Mouse (Mus musculus): Measurements from ENCODE around the gene Dus3l. TPM values are rescaled to one million over a fixed set of nuclear protein-coding genes. Genes with fewer than 3 reads are reported as not detected.
A peak's percentile ranks its signal among the peaks of the same experiment; 100 is the strongest.

Gene Dus3l
- total and polyA plus RNA-seq, 3 experiments, result 17.7 to 38.7 (median 19.4) TPM

DNA sequence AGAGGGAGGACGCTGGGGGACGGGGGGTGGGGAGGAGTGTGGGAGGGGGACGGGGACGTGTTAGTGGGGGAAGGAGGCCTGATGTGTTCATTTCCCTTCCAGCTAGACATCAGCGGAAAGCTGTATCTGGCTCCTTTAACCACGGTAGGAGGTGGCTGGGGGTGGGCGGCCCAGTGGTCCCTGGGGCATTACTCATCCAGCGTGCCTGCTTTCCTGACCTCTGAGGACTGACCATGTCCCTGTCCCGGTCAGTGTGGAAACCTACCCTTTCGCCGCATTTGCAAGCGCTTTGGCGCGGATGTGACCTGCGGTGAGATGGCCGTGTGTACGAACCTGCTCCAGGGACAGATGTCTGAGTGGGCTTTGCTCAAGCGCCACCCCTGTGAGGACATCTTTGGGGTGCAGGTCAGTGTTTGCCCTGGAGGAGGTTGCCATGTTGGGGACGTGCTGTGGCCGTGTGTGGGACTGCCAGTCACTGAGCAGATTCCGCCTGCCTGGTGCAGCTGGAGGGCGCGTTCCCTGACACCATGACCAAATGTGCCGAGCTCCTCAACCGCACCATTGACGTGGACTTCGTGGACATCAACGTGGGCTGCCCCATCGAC lies 3.1 kb downstream of the Dus3l start:
- Histone ChIP-seq H3K27ac (no peak overlapping the region), H3K4me1 (ENCODE audit: control insufficient read depth, insufficient read depth, low read length) (peaks cover 12% of the 10 kb centered on the region), H3K9ac (ENCODE audit: low read depth, low read length) (no peak overlapping the region), H3K79me2 (replicated peaks; ENCODE audit: control insufficient read depth, insufficient read depth, low read length) (no peaks in the 10 kb centered on the region), H3K27me3 (ENCODE audit: control insufficient read depth, insufficient read depth, low read length) (no peaks in the 10 kb centered on the region), H3K4me3 (no peak overlapping the region), H3K36me3 (ENCODE audit: control insufficient read depth, insufficient read depth, low read length) (no peaks in the 10 kb centered on the region)
- TF ChIP-seq POLR2A (IDR thresholded peaks at IDR 0.05; ENCODE audit: insufficient read depth, low read depth, low read length), result no peak
- no peak for TF ChIP-seq EP300 (IDR thresholded peaks at IDR 0.05; ENCODE audit: insufficient read depth, low read depth, low read length)
- TF ChIP-seq CTCF (IDR thresholded peaks at IDR 0.05), result no peak
- no peak for DNase-seq
- 89% methylated on average over 29 of the region's 29 CpGs for WGBS
- intact Hi-C loops (cut with DNase I), result loop anchor here (5.0 kb wide), 1 partner anchor 65 kb away; the partner anchor contains the start of gene Rfx2

DNA sequence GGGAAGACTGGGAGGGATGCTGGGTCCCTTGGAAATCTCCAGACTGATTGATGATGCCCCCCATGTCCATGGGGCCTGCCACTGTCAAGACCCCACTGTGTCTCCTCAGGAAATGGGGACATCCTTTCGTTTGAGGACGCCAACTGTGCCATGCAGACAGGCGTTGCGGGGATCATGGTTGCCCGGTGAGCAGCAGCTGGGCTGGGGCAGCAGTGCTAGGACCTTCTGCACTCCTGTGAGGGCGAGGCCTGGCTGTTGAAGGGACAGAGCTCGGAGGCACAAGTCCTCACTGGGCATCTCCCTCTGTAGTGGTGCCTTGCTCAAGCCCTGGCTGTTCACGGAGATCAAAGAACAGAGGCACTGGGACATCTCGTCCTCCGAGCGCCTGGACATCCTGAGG lies 4.4 kb downstream of the Dus3l start:
- no peak for DNase-seq
- Histone ChIP-seq H3K27ac (no peak overlapping the region), H3K9ac (ENCODE audit: low read depth, low read length) (no peak overlapping the region), H3K4me3 (no peak overlapping the region), H3K79me2 (replicated peaks; ENCODE audit: control insufficient read depth, insufficient read depth, low read length) (no peaks in the 10 kb centered on the region), H3K27me3 (ENCODE audit: control insufficient read depth, insufficient read depth, low read length) (no peaks in the 10 kb centered on the region), H3K4me1 (ENCODE audit: control insufficient read depth, insufficient read depth, low read length) (peaks cover 4% of the 10 kb centered on the region; the same call in 1 of the 2 replicates), H3K36me3 (ENCODE audit: control insufficient read depth, insufficient read depth, low read length) (no peaks in the 10 kb centered on the region)
- intact Hi-C loops (cut with DNase I), result loop anchor here (5.0 kb wide), 1 partner anchor 63 kb away; the partner anchor contains the start of gene Rfx2
- no peak for TF ChIP-seq CTCF (IDR thresholded peaks at IDR 0.05)
- 92% methylated on average over 11 of the region's 11 CpGs for WGBS

DNA sequence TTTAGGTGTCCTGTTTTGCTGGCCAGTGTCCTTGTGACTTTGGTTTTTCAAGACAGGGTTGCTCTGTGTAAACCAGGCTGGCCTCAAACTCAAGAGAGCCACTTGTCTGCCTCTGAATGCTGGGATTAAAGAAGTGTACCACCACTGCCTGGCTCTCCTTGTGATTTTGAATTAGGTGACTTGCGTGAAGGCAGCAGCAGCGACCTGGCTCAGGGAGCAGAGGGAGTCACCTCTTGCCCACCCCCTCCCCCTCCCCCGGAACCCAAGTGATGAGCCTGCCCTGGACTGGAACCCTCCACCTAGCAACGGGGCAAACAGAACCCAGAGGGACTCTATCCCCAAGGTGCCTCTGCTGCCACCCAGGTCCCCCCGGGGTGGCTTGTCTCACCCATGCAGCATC lies 5.4 kb downstream of the Dus3l start, which contains the start of gene Prr22:
TSS of gene Prr22 (plus strand) at position 301 of the 400 bp plus-strand sequence.
- no peak for DNase-seq
- H3K4me1 ChIP-seq (ENCODE audit: control insufficient read depth, insufficient read depth, low read length), result peaks cover 2% of the 10 kb centered on the region; the same call in 1 of the 2 replicates
- no peak within 1 kb of the TSS for H3K9ac ChIP-seq (ENCODE audit: low read depth, low read length)
- intact Hi-C loops (cut with DNase I), result loop anchor here (5.0 kb wide), 1 partner anchor 62 kb away; the partner anchor contains the start of gene Rfx2
- H3K36me3 ChIP-seq (ENCODE audit: control insufficient read depth, insufficient read depth, low read length), result no peaks in the 10 kb centered on the region
- 91% methylated on average over 5 of the region's 5 CpGs for WGBS
- H3K27me3 ChIP-seq (ENCODE audit: control insufficient read depth, insufficient read depth, low read length), result no peaks in the 10 kb centered on the region
- TF ChIP-seq EP300 (IDR thresholded peaks at IDR 0.05; ENCODE audit: insufficient read depth, low read depth, low read length) (no peak), CTCF (IDR thresholded peaks at IDR 0.05) (no peak), POLR2A (IDR thresholded peaks at IDR 0.05; ENCODE audit: insufficient read depth, low read depth, low read length) (no peak)
- no peak within 1 kb of the TSS for H3K4me3 ChIP-seq
- H3K27ac ChIP-seq, result no peak within 1 kb of the TSS
- no peaks in the 10 kb centered on the region for H3K79me2 ChIP-seq (replicated peaks; ENCODE audit: control insufficient read depth, insufficient read depth, low read length)

DNA sequence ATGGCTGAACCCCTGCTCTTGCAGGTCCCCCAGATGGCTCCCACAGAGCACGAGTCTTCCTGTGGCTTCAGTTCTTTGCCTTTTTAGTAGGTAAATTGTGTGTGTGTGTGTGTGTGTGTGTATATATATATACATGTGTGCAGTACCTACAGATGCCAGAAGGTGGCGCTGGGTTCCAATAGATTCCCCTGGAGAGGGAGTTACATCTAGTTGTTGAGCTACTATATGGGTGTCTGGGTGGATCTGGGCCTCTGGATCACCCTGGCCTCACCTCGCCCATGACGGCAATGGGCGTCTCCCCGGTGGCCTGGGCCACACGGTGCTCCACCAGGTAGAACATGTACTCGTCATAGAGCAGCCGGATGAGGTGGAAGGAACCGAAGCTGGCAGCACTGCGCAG lies 13.0 kb downstream of the Dus3l start:
- Histone ChIP-seq H3K9ac (ENCODE audit: low read depth, low read length) (no peak overlapping the region), H3K36me3 (ENCODE audit: control insufficient read depth, insufficient read depth, low read length) (no peaks in the 10 kb centered on the region), H3K27me3 (ENCODE audit: control insufficient read depth, insufficient read depth, low read length) (no peaks in the 10 kb centered on the region), H3K4me3 (no peak overlapping the region), H3K79me2 (replicated peaks; ENCODE audit: control insufficient read depth, insufficient read depth, low read length) (no peaks in the 10 kb centered on the region), H3K27ac (no peak overlapping the region), H3K4me1 (ENCODE audit: control insufficient read depth, insufficient read depth, low read length) (0 out of 2 replicates have a peak, but pooled peaks cover 3% of the 10 kb centered on the region)
- TF ChIP-seq POLR2A (IDR thresholded peaks at IDR 0.05; ENCODE audit: insufficient read depth, low read depth, low read length) (no peak), CTCF (IDR thresholded peaks at IDR 0.05) (peak; percentile 49)
- WGBS, result 94% methylated on average over 11 of the region's 11 CpGs
- DNase-seq, result no peak
- intact Hi-C loops (cut with DNase I), result no loop called here

DNA sequence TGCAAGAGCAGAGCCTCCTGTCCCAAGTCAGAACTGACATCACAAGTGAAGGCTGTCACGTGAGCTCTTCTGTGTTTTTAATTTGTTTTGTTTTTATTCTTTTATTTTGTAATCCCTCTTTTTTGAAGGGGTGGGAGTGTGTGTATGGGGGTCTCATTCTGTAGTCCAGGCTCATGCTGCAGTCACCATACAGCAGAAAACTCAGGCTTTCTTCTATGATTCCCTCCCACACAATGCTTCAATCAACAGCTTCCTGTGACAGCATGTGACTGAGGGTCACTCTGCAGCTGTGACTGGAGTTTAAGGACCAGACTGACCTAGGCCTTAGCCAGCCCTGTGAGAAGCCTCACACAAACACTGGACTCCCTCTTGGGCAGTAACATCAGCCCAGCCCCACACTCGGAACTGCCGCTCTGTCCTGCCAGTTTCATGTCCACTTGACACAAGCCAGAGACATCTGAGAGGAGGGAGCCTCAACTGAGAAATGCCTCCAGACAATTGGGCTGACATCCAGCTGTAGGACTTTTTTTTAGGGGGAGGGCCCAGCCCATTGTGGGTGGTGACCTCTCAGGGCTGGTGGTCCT lies 14.3 kb downstream of the Dus3l start:
- H3K27ac ChIP-seq, result no peak overlapping the region
- intact Hi-C loops (cut with DNase I), result no loop called here
- 28% methylated on average over 3 of the region's 3 CpGs for WGBS
- peak in 1 of 2 experiments; percentile 42 for DNase-seq
- TF ChIP-seq EP300 (IDR thresholded peaks at IDR 0.05; ENCODE audit: insufficient read depth, low read depth, low read length) (0 out of 2 replicates have a peak, but pooled peaks have one; percentile 17), POLR2A (IDR thresholded peaks at IDR 0.05; ENCODE audit: insufficient read depth, low read depth, low read length) (no peak), CTCF (IDR thresholded peaks at IDR 0.05) (no peak)
- no peaks in the 10 kb centered on the region for H3K36me3 ChIP-seq (ENCODE audit: control insufficient read depth, insufficient read depth, low read length)
- H3K27me3 ChIP-seq (ENCODE audit: control insufficient read depth, insufficient read depth, low read length), result no peaks in the 10 kb centered on the region
- 0 out of 2 replicates have a peak, but pooled peaks cover 3% of the 10 kb centered on the region for H3K4me1 ChIP-seq (ENCODE audit: control insufficient read depth, insufficient read depth, low read length)
- no peak overlapping the region for H3K4me3 ChIP-seq
- H3K79me2 ChIP-seq (replicated peaks; ENCODE audit: control insufficient read depth, insufficient read depth, low read length), result no peaks in the 10 kb centered on the region
- no peak overlapping the region for H3K9ac ChIP-seq (ENCODE audit: low read depth, low read length)

DNA sequence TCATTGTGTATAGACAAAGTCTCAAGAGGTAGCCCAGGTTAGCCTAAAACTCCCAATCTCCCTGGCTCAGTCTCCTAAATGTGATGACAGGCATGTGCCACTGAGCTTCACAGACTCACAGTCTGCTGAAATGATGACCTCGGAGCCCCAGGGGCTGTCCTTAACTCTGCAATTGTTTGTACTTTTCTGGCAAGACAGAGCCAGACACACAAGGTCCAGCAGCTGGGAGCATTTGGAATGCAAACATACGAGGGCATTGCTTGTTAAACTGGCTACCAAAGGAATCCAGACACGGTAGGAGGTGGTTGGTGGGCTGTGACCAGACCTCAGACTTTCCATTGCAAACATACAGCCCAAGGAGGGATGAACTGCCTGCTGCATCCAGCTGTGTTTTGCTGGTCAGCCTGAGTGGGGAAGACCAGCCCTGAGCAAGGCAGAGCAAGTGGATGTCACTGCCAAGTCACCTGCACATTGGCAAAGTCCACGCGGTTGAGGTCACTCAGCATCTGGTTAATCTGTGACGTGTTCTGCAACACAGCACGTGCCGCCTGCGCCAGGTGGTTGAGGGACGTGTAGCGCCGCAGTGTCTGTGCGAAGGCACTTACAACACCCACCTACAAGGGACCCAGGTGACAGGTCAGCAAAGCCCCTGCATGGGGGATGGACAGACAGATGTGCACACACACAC lies 15.9 kb downstream of the Dus3l start:
- no peak overlapping the region for H3K4me3 ChIP-seq

More for the DNA sequence above, 15.9 kb downstream of the Dus3l start:
- no peak for DNase-seq
- intact Hi-C loops (cut with DNase I), result no loop called here
- no peak overlapping the region for H3K27ac ChIP-seq
- no peak overlapping the region for H3K9ac ChIP-seq (ENCODE audit: low read depth, low read length)
- no peaks in the 10 kb centered on the region for H3K36me3 ChIP-seq (ENCODE audit: control insufficient read depth, insufficient read depth, low read length)
- 81% methylated on average over 13 of the region's 13 CpGs for WGBS
- TF ChIP-seq CTCF (IDR thresholded peaks at IDR 0.05) (no peak), POLR2A (IDR thresholded peaks at IDR 0.05; ENCODE audit: insufficient read depth, low read depth, low read length) (no peak), EP300 (IDR thresholded peaks at IDR 0.05; ENCODE audit: insufficient read depth, low read depth, low read length) (no peak)
- H3K27me3 ChIP-seq (ENCODE audit: control insufficient read depth, insufficient read depth, low read length), result no peaks in the 10 kb centered on the region
- H3K4me1 ChIP-seq (ENCODE audit: control insufficient read depth, insufficient read depth, low read length), result 0 out of 2 replicates have a peak, but pooled peaks cover 3% of the 10 kb centered on the region
- H3K79me2 ChIP-seq (replicated peaks; ENCODE audit: control insufficient read depth, insufficient read depth, low read length), result no peaks in the 10 kb centered on the region
